Mouse (Mus musculus): ENCODE data around the gene Cadm3.
"Not testable (repeated sequence)": the region's sequence is repeated elsewhere in the genome, so short reads cannot be mapped to it uniquely, and the experiment has no call there.

Cadm3 gene

DNA sequence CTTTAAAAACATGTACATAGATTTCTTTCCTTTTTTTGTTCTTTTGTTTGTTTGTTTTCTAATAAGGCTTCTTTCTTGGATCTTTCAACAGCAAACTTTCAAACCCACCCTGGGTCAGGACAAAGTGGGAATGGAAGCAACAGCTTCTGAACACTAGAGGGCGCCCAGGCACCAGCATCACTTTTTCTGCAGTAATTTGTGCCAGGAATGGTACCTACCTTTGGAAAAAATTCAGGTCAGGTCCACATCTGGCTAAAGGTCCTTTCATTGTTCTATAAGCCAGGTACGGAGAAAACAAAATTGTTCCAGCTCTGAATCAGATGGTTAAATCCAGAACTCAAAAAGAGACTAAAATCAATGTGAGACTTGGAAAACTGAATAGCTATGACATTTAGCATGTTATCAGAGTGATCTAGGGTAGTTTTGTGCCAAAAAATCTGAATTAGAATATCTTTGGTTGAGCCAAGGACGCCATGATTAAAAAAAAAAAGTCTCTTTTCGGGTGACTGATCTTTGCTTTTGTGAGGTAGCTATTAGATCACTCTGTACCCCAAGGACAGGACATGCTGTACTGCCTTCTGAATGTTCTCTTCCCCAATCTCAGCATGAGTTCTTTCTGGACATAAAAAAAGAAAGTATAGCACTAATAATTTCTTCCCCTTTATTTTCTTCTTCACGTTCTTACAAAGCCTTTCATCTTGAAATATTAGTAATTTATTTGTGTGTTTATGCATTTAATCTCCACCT, 43.5 kb downstream of the Cadm3 start:
- DNase-seq (ENCODE audit: low read depth, low spot score), result no peak

DNA sequence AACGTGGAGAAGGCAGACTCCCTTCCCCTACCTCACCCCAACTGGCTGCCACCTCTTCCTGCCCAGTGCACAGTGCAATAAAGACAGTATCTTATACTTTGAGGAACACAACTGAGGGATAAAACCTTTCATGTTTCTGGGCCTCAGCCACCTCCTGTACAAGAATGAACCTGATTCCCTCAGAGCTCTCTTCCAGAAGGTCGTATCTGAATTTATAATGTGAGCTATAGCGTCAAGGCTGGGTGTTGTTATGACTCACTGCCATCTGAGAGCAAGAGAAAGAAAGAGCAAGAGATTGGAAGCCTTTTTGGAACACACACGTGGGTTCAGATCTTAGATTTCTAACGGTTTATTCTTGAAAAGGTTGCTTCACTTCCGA, 45.3 kb downstream of the Cadm3 start:
- no peak for DNase-seq (ENCODE audit: low read depth, low spot score)

DNA sequence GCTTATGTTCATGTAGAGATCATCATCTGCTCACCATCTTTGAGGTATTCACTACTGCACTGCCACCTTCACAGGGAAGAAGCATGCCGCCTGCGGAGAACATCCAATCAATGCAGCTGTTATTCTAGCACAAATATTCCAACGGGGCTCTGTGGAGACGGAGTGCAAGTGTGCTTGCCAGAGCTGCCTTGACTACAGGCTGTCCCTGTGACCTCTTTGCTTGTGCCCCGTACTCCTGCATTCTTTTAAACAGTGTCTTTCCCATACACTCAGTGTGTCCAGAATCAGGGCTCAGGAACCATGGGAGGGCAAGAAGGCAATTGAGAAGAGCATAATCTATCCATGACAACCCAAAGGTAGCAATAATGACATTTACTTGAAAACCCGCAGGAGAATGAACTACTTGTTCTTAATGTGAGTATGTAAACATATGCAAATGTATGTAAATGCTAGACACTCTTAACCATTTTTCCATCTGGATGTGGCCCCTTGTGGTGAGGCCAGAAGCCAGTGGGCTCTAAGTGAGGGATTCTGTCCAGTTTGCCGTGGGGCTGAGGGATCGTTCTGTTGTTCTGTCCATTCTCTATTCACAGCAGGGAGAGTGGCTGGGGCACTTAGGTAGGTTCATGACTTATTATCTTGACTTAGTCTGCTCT, 45.8 kb downstream of the Cadm3 start:
- DNase-seq (ENCODE audit: low read depth, low spot score), result no peak

DNA sequence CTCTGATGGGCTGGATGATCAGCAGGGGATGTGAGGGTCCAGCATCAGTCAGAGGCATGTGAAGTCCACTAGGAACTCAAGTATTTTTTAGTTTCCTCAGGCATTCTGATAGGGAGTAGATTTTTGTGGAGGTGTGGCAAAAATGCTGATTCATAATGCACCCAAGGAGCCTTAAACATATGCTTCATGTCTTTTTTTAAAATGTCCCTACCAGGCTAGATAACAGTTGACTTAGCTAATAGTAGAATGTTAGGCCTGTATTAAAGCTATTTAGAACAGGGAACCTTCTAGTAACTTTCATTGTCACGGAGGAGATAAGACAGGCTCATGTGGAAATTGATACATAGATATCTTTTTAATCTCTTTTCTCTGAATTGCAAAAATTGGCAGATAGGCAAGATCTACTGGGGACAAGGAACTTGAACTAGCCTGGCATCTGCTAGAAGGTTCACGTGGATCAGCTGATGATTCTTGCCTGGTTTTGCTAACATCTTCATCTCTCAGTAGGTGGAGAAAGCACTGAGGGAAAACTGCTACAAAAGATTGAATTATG, 49.5 kb downstream of the Cadm3 start:
- DNase-seq (ENCODE audit: low read depth, low spot score), result no peak

DNA sequence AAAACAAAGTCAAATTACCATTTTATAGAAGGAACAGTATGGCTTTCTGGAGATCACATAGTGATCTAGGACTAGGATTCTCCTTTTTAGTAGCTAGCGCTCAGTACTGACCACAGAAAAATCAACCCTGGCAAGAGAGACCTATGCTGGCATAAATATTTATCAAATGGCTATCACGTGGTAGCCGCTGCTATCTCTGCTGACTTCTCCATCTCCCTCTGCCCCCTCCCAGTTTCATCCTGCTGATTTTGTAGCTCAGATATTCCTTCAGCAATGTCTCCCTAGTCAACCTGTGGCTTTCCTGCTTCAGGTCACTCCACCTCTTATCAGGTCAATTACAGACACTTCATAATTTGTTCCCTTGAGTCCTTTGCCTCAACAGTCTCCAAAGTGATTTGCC, 51.8 kb downstream of the Cadm3 start:
- no peak for DNase-seq (ENCODE audit: low read depth, low spot score)

DNA sequence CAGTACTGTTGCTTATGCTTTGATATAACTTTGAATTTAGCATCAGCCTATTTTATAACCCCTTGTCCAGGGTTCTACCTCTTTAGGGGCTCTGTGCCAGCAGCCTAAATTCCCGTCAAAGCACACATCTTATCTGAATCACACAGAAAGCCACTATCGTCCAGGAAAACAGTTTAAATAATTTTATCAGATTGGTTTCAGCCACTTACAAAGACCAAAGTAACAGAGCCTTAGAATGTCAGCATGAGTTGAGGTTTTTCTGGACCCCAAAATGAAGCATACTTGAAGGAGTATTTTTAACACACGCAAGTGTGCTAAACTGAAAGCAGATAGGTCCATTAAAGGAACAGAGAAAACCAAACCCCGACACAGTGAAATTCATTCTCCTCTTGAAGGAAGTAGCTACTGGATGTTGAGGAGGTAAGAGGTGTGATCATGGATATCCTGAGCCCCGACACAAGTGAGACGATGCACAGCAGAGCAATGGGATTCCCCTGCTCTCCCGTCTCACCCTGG, 53.9 kb downstream of the Cadm3 start:
- not testable (repeated sequence) for DNase-seq (ENCODE audit: low read depth, low spot score)

DNA sequence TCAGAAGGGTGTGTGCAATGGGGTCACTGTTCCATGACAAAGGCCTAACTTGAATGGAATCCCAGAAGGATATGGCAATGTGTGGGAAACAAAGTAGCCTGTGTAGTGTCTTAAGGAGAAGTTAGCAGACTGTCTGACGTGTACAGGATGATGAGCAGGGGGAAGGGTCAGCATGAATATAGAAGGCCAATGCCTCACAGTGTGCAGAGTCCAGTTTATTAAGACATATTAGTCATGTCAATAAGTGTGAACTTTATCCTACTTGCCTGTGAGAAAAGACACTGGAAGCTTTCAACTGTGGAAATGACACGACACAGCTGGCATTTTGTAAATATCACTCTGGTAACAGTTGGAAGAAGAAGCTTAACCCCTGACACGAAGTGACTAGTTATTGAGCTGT, 64.7 kb downstream of the Cadm3 start:
- not testable (repeated sequence) for DNase-seq (ENCODE audit: low read depth, low spot score)

Measured in retina, adult 2 months (tissue).